Mouse (Mus musculus) adrenal gland, postnatal 14 days (tissue): Measurements from ENCODE around the gene Cpm. TPM values are rescaled to one million over a fixed set of nuclear protein-coding genes. Genes with fewer than 3 reads are reported as not detected.

Experiments used
- DNase-seq: peaks from one replicate; pipeline ENCODE4 v3.0.0; 2021; ENCODE audit warnings: mixed read lengths
- total RNA-seq: library from RNA; stranded (reverse); gene quantifications from 2 replicates; pipeline ENCODE4 v1.2.3, GENCODE M21; 2021

Gene Cpm
- total RNA-seq, 1 experiment from 2014 or later, result 23.7 TPM

DNA sequence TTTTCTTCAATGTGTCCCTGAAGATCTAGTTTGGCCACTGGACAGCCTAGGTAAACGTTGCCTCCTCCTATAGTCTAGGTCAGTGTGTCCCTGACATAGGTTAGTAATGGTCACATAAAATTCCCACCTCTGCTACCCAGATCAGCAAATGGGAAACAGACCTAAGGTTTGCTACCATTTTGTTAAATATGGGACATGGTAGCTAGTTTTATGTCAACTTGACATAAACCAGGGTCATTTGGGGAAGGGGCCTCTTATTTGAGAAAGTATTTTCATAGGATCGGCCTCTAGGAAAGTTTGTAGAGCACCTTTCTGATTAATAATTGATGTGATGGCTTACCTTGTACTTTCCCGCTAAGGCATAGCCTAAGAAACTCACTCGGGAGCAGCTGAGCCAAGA is 8.8 kb upstream of the Cpm start:
- no peak for DNase-seq

DNA sequence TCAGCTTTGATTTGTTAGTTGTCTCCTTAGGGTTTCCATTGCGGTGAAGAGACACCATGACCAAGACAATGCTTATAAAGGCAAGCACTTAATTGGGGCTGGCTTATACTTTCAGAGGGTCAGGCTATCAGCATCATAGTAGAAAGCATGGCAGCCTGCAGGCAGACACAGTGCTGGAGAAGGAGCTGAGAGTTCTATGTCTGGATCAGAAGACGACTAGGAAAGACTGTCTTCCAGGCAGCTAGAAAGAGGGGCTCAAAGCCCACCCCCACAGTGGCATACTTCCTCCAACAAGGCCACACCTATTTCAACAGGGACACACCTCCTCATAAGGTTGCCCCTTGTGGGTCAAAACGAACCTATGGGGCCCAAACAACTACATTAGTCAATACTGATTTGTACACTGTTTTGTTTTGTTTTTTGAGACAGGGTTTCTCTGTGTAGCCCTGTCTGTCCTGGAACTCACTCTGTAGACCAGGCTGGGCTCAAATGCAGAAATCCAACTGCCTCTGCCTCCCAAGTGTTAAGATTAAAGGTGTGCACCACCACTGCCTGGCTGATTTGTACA is 8.3 kb upstream of the Cpm start:
- DNase-seq, result no peak

GRCm38 (mm10) chr10:117621616-117622533 is 7.4 kb upstream of the Cpm start:
- no peak for DNase-seq

GRCm38 (mm10) chr10:117623358-117623757 is 5.9 kb upstream of the Cpm start:
- no peak for DNase-seq

GRCm38 (mm10) chr10:117624222-117624621 is 5.1 kb upstream of the Cpm start:
- peak; percentile 32 for DNase-seq

- no peak for DNase-seq
Measured at GRCm38 (mm10) chr10:117624655-117625497, 4.4 kb upstream of the Cpm start.

DNA sequence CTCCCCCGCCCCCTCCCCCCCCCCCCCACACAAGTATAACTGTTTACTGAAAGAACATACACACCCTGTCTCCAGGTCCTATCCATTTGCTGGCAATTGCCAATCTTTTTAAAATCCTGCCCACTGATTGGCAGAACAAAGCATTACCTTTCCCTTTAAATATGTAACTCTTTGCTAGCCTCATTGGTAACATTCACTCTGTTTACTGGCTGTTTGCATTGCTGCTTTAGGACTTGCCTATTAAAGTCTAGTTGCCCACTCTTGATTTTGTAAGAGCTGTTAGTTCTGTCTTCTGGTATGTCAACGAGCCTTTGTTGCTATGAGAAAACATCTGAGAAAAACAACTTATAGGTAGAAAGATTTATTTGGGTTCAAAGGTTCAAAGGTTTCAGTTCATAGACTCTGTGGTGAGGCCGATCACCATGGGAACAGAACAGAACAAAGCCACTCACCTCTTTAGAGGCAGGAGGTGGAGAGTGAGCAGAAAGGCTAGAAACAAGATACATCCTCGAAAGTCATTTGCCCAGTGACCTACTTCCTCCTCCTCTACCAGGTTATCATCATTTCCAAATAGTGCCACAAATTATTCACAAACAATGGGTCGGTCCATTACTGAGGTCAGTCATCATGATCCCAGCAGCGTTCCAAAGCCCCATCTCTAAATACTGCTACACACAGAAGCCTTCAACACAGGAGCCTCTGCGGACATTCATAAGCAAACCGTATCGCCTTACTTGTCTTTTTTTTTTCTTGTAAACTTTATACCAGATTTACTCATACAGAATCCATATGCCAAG is 3.6 kb upstream of the Cpm start:
- DNase-seq, result no peak

DNA sequence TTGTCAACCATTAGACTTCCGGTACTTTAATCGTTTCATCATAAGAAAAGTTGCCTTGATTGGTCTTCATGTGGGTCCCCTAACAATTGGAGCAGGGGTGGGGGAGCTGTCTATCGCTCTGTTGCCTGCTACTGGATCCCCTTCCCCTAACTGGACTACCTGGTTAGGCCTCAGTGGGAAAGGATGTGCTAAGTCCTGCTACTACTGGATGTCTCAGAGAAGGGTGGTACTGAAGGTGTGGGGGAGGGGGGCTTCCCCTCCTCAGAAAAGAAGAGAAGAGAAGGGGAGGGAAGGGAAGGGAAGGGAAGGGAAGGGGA is 3.0 kb upstream of the Cpm start:
- no peak for DNase-seq

- no peak for DNase-seq
Measured at GRCm38 (mm10) chr10:117626840-117627615, 2.3 kb upstream of the Cpm start.

DNA sequence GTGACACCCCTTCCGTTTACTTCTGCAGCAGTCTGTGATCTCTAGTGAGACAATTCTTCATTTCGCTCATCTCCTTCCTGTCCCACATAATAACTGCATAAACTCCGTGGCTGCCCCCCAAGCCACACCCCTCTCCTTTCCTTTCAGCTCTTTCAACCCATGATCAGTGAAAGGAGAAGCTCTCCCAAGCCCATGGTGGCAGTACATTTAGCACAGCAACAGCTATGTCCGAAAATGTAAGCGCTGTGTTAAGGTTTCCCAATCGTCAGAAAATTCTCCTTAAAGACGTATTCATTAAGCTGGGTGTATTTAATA is 1.7 kb upstream of the Cpm start:
- DNase-seq, result no peak

DNA sequence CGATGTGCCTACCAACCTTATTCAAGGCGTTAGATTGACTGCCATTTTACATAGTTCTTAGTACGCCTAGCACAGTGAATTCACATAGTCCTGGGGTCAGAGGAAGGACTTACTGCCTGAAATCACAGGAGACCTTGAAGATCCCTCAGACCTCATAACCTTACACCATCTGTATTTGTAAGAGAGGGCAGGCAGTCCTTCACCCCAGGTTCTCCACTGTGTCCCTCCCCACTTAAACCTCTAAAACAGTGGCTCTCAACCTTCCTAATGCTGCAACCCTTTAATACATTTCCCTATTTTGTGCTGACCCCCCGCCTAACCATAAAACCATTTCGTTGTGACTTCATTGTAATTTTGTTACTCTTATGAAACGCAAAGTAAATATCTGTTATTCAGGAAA is 1.4 kb upstream of the Cpm start:
- DNase-seq, result no peak

DNA sequence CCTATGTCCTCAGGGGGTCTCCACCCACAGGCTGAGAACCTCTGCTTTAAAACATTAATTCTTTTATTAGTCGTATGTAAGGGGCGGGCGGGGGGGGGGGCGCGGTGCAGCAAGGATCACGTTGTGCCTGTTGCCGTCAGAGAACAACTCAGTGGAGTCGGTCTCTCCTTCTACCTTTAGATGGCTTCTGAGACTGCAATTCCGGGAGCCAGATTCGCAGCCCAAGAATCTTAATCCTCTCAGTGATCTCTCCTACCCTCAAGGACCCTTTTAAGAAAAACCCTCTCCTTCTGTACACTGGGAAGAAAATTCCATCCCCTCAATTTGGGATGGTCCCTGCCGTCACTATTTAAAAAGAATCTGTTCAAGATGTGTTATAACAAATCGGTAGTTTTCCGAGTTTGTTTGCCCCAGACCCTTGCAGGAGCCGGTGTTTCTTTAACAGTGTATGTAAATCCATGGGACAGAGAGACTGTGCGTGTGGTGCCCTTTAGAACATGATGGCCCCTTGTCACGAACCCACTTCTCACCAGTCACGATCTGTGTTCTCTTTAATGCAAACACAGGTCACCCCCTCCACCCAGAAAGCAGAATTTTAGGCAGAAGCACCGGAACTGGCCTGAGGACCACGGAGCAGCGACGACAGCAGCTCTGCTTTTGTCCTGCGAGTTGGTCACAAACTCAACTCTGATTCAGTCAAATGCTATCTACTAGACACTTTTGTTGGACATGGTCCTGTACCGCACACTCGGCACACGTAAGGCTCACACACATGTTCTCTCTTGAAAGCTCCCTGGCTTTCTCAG is 734 bp upstream of the Cpm start:
- peak; percentile 19 for DNase-seq

- DNase-seq, result no peak
Measured at GRCm38 (mm10) chr10:117630176-117630575, 876 bp downstream of the Cpm start.

DNA sequence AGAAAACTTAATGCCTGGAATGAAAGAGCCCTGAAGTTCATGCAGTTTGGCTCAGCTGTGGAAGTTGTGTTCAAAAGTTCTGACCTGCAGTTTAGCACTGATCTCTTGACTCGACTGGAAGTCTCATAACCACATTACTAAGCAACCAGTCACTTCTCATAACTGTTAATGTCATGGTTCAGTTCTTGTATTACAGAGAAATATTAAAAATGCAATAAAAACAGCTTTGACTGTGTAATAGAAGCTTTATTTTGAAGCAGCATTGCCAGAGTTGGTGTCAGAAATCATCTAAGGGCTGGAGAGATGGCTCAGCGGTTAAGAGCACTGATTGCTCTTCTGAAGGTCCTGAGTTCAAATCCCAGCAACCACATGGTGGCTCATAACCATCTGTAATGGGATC is 1.5 kb downstream of the Cpm start:
- no peak for DNase-seq

GRCm38 (mm10) chr10:117631562-117632259 is 2.4 kb downstream of the Cpm start:
- no peak for DNase-seq

- DNase-seq, result no peak
Measured at GRCm38 (mm10) chr10:117632394-117632793, 3.1 kb downstream of the Cpm start.

- DNase-seq, result no peak
Measured at GRCm38 (mm10) chr10:117633564-117634208, 4.4 kb downstream of the Cpm start.

DNA sequence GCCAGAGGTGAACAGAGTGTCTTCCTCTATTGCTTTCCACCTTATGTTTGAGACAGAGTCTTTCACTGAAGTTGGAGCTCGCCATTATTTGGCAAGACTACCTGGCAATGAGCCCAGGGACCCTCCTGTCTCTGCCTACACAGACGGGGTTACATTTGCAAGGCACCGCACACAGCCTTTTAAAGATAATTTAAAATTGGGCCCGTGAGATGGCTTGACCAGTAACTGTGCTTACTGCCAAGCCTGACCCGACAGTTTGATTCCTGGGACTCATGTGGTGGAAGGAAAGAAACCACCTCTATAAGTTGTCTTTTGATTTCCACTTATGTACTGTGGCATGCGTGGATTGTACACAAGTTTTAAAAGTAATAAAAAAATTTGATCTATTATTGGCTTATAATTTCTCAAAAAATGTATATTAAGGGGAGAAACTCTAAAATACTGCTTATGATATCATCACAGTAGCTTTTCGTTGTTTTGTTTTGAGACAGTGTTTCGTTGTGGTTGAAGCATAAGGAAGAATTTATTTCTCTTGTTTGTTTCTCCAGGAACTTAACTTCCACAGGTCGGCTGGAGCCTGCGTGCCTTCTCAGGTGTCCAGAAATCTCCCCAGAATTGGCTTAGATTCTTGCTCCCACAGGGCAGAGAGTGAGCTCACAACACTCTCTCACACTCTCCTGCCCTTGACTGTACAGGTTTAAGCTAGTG is 5.2 kb downstream of the Cpm start:
- DNase-seq, result no peak
